Comparison of ENCODE assay signal across 23 mouse cellular contexts in the genomic region with DNA sequence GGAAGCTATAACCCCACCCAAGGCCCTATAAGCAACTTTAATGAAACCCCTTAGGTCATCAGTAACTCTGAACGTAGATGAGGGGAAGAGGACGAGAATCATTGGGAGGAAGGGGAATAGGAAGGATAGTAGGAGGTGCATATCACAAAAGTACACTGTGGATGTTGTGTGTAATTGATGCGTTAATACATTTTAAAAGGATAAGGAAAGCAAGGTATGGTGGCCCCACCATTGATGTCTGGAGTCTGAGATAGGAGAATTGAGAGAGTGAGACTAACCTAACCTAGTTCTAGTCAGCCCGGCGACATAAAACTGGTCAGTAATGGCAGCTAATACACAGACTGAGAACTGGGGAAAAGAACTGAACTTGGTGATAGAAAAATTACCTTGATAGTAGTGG.
"Had no signal": no experiment of that assay in that cellular context is flagged by ENCODE, and none has a peak within 500 bp of the region (broad histone marks: within the 10 kb centered on the region; RNA-seq: fewer than 3 reads in every experiment).

No protein-coding gene starts in this region.

- H3K4me2 ChIP-seq: heart, embryonic 11.5 days; heart, embryonic 13.5 days; heart, embryonic 15.5 days; hindbrain, embryonic 13.5 days; hindbrain, embryonic 15.5 days; limb, embryonic 13.5 days; limb, embryonic 15.5 days had no signal

- H3K9ac ChIP-seq: forebrain, postnatal 0 days; heart, embryonic 13.5 days; heart, embryonic 15.5 days; hindbrain, embryonic 13.5 days; hindbrain, embryonic 15.5 days; limb, embryonic 13.5 days; limb, embryonic 15.5 days had no signal

- H3K4me3 ChIP-seq: heart, adult 2 months; heart, embryonic 13.5 days; heart, embryonic 15.5 days; hindbrain, embryonic 13.5 days; hindbrain, embryonic 15.5 days; layer of hippocampus, adult 2 months; limb, embryonic 13.5 days; limb, embryonic 15.5 days had no signal

- ATAC-seq: forebrain, postnatal 0 days; hindbrain, postnatal 0 days; intestine, embryonic 16.5 days had no signal

- H3K4me1 ChIP-seq: heart, embryonic 13.5 days; heart, embryonic 15.5 days; hindbrain, embryonic 13.5 days; hindbrain, embryonic 15.5 days; limb, embryonic 13.5 days; limb, embryonic 15.5 days had no signal

- H3K27me3 ChIP-seq: heart, embryonic 13.5 days; heart, embryonic 15.5 days; hindbrain, embryonic 13.5 days; hindbrain, embryonic 15.5 days; limb, embryonic 13.5 days; limb, embryonic 15.5 days had no signal

- DNase-seq: forebrain, postnatal 0 days; gastrocnemius, postnatal 14 days; gastrocnemius, postnatal 36 days; heart, adult 11 months; heart, adult 2 months; heart, postnatal 14 days; heart, postnatal 36 days; kidney, adult 18-20 months; kidney, adult 8-10 months; kidney, postnatal 10 days; kidney, postnatal 25 days; kidney, postnatal 4 days; left cerebral cortex, postnatal 4 days had no signal

- H3K9me3 ChIP-seq: heart, embryonic 13.5 days; heart, embryonic 15.5 days; hindbrain, embryonic 13.5 days; hindbrain, embryonic 15.5 days; limb, embryonic 13.5 days; limb, embryonic 15.5 days had no signal

- H3K27ac ChIP-seq: heart, adult 2 months; heart, embryonic 13.5 days; heart, embryonic 15.5 days; hindbrain, embryonic 13.5 days; hindbrain, embryonic 15.5 days; hindbrain, postnatal 0 days; layer of hippocampus, adult 2 months; limb, embryonic 13.5 days; limb, embryonic 15.5 days had no signal
